Mouse (Mus musculus) frontal cortex, postnatal 25 days (tissue): Measurements from ENCODE around the gene Foxd2.

Source experiments
- DNase-seq, 2 experiments: peaks; one replicate each; pipeline ENCODE4 v3.0.0; 2022; ENCODE audit warnings: low spot score in 2 of 2

Foxd2 gene

DNA sequence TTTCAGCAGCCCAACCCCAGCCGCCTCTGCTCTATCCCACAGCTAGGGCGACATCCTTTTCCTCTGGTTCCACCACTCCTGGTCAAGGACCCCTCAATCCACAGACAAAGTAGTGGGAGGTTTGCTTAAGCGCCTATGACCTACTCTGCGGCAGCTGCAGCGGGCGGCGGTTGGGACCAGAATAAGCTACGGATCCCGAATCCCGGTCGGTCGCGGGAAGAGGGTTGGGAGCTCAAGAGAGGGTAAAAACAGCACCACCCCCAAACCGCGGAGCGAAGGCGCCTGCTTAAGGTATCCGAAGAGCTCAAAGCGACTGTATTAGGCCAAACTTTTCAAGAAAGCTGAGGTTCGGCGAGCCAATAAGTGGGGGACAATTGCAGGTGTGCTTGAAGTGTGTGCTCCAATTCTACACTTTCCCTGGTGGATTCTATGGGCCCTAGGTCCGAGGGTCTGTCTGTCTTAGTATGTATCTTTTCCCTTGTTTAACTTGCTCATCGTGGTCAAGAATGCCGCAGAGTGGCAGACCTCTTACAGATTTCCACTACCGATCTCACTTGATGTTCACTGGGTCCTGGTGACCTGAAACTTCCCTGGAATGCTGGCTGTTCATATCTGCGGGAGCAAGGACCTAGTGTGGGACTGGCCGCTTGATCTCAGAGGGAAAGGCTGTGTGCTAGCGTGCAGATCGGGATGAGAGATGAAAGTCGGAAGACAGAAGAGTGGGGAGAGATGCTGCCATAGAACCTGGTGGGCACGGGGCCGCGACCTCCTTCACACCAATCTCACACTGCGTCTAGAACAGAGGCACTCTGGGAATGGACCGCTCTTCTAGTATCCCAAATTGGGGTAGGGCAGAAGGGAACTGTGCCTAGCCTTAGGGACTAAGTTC is 4.3 kb upstream of the Foxd2 start:
- DNase-seq, result no peak

DNA sequence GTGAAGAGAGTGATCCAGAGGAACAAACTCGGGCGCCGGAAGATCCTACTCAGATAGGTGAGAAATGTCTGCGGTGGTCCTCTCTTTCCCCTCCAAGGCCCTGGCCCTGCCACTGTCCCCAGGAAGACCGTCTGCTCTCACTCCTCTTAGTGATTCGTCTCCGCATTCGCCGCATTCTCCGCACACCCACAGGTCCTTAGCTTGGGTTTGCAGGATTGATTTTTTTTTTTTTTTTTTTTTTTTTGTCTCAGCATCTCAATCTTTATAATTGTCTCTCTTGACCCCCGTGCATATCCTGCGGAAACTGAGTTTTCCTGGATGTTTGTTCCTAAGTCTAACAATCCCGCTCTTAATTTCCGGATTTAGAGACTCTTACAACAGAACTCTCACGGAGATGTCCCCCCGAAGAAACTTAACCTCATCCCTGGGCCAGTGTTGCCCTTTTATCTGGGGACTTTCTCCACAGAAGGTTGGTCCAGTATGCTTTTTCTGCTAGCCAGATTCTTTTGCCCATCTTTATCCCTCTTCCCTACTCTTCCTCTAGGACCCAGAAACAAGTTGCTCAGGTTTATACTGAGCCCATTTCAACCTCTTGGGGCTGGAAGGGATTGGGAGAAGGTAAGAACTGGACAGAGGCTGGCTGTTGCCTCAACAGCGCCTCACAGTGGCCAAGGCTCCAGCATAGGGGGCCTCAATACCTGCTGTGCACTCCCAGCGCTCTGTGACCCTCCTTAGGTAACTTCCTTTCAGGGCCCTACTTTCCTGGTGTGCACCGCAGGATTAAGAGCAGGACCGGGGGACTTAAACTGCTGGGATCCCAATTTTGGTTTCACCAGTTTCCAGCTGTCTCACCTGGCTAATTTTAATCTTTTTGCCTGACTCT is 1.2 kb upstream of the Foxd2 start:
- no peak for DNase-seq

DNA sequence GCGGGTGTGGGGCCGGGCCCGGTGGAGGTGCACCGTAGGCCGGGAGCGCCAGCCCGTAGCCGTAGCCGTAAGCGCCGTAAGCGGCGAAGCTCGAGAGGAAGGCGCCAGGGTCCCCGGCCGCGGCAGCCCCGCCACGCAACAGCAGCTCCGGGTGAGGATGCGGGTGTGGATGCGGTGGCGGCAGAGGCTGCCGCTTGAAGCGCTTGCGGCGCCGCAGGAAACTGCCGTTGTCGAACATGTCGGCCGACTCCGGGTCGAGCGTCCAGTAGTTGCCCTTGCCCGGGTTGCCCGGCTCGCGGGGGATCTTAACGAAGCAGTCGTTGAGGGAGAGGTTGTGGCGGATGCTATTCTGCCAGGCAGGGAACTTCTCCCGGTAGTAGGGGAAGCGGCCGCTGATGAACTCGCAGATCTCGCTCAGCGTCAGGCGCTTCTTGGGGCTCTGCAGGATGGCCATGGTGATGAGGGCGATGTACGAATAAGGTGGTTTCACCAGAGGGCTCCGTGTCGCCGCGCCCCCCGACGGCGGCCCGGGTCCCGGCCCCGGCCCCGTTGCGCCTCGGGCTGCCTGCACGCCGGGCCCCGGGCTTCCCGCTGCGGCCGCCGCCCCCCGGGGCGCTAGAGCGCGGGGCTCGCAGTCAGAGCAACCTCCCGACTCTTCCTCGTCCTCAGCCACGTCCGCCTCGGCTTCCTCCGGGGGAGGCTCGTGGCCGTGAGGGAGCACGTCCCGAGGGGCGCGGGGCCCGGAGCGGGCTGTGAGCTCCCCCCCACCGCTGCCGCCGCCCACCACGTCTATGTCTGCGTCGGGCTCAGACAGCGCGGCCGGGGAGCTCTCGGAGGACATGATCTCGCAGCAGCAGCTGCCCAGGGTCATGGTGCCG is 483 bp downstream of the Foxd2 start:
- no peak for DNase-seq

DNA sequence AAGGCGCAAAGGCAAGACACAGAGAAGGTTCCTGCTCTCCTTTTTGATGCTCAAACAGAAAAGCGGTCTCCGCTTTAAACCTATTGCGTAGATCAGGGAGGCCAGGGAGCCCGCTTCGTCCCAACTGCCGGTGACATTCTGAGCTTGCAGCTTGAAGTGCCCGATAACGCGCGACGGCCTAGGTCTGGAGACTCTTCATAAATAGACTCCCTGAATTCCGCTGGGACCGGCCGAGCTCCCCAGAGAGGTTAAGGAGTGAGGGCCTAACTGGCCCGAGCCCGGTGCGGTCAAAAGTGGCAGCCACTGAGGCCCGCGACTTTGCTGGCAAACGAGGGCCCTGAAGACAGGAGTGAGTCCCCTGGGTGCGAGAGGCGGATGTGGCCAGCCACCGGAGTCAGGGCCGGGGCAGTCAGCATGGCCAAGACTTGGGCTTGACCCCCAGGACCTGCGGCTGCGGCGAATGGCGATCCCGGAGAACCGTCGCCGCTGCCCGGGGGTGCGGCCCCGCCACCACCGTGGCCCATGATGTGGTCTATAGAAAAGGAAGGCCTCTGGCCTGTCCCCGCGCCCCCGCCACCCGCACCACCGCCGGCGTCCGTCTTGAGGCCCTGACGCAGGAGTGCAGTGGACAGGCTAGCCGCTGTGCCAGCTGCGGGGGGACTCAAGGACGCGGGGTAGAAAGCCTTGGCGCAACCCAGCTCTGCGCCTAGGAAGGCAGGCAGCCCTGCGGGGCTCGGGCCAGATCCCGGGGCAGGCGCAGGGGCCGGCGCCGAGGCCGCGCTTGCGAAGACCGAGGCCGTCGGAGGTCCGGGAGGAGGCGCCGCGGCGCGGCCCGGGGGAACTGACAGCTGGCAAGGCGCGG is 1.4 kb downstream of the Foxd2 start:
- DNase-seq, result no peak

DNA sequence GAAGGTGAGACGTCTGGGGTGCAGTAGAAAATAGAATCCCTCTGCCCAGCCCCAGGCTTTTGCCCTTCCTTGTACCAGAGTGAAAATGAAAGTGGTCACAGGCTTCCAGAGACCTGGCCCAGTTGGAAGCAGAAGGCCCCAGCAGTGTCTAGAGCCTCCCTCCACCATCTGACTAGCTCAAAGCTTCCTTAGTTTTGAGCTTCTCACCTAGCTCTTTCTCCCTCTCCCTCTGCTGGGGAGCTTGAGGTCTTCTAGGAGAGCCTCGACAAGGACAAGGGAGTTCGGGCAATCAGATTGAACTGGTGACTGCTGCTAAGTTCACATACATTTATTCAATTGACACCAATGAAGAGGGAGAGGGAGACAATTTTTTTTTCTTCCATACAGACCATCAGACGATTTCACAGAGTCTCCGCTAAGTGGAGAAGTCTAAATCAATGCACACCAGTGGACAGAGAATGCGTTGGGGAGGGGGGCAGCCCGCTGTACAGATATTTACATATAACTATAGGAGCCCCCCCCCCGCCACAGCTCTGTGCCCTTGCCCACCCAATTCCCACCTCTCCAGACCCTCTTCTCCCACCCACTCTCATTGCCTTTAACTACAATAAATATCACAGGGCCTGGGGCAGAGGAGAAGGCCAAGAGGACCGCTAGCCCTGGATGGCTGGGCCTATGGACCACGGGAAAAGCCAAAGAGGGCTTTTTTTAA is 2.5 kb downstream of the Foxd2 start:
- no peak for DNase-seq

DNA sequence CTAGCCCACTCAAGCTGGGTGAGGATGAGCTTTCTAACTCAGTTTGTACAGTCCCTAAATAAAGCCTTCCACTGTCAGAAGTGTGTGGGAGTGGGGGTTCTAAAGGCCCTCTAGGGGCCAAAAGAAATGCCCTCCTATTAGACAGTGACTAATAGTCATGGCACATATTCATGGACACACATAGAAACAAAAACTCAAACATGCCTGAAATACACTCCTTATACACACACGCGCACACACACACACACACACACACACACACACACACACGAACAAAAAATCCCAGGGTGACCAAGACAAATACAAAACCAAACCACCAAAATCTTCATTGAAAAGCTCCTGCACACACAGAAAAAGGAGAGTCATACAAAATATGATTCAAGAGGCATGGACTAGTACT is 3.2 kb downstream of the Foxd2 start:
- DNase-seq, result no peak

DNA sequence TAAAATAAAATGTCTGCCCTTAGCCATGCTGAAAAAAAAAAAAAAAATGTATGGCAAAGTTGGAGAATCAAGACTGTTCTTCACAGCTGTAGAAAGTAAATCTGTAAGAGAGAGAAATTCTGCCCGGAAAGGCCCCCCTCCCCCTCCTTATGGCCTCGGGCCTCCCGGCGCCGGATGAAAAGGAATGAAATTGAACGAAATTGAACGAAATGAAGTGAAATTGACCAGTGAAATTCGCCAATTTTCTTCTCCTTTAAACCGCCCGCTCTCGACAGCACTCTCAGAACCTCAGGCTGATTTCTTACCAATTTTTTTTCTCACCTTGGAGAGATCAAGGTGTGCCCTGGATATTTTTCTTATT is 5.3 kb downstream of the Foxd2 start:
- no peak for DNase-seq

DNA sequence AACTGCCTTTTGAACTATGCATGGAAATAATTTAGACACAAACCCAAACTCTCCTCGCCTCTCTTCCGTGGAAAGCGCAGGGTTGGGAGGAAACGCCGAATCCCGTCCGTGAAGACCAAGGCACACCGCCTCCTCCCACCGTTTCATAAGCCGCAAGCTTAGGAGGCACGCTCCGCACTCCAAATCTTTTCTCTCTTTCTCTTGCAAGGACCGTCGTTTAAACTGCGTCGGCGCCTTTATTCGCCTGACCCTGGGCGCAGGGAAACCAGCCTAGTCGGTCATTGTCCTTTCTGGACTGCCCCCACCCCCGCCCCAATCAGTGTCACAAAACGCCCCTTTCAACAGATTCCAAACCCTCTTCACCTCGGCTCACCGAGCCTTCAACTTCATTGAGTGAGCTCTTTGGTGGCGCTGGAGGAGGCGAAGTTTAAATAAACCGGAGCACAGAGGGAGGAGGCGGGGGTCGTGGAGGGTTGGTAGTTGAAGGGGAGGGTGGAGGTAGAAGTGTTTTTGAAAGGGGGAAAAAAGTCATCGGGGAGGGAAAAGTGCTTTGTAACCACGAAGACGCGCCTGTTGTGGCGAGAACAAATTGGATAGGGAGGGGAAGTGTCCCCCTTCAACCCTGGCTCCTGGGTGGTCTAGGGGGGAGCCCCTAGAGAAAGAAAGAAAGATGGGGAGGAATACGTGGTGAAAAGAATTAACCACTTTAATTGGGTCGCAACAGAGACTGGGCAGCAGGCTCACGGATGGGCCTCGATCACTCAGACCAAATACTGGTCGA is 5.8 kb downstream of the Foxd2 start:
- DNase-seq, result no peak

DNA sequence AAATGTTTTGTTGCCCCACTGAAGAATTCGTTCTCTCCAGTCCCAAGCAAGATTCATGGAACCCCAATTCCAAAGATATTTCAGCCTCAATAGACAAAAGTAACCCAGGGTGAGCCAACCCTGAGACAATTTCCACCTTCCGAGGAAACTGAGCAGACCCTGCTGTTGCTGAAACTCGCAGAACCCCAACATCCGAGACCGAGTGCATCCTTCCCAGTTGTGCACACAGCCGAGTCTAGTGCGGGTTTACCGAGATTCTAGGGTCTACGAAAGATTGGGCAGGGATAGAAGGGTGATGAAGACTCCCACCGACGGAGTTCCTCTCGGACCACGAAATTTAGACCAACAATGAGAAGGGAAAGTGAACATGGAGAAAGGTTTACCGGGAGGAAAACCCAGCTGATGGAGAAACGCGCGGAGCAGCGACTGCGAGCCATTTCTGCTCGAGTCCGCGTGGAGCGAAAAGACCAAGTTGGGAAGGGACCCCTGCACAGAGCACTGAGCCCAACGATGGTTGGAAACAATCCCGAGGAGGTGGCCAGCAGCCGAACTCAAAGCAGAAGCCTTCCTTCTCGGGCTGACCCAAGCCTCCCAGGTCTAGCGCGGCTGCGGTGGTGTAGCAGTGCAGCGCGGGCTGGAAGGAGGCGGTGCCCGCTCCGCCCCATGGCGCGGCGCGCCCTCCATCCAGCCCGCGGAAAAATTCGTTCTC is 6.9 kb downstream of the Foxd2 start:
- no peak for DNase-seq

DNA sequence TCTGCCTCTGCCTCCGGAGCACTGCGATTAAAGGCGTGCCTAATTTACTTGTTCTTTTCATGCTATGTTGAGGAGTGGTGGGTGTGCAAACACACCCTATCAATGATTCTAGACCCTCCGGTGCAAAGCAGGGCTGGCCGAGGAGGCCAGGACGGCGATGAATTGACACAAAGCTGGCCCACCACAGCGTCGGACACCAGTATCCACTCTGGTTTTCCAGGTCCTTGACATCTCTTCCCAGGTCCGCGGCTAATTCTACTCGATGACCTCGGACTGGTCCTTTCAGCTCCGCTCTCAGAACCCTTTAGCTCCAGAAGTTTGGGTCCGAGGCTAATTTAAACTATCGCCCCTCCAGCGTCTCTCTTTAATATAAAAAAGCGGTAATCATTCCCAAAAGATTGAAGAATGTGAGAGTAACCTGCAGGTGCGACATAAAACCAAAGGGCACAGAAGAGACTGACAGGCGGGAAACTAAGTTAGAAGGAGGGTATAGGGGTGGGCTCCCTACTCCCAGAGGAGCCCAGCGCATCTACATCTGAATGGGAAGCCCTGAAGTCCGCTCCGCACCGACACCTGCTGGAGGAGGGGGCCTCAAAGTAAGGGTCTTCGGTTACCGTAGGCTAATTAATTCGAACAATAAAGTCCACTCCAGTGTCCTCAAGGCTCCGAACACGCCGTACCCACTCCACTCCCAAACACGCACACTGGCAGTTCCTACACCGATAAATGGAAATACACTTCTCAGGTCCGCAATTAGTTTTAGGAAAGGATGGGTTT is 7.6 kb downstream of the Foxd2 start:
- no peak for DNase-seq

DNA sequence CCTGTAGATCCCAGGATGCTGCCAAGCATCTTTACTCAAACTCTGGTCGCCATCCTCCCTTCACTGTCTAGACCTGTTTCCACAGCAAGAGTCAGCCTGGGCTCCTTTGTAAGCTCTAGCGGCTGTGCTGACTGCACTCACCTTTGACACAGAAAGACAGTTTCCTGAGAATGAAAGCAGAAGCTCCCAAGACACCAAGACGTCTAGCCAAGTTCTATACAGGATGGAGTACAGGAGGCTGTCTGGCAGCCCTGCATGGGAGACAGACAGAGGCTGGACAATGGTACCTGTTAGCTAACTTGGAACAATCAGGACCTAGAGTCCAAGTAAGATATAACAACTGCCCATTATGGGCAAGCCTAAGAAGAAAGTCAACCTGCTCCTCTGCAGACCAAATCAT is 8.8 kb downstream of the Foxd2 start:
- DNase-seq, result no peak

DNA sequence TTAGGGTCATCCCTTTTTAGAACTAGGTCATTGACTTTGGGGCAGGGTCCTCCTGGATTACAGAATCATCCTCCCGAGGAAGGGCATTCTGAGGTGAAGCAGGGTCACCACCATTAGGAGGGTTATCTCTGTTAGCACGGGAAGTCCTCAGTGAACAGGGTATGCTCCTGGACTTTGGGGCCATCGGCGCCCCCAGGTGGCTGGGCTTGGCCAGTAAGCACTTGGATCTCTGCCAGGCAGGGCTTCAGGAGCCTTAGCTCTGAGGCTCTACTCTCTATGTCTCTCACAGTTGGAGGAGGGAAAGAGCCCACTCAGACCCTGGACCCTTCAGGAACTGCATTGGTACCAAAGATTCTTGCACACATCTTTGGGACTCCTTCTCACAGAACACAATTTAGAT is 10.8 kb downstream of the Foxd2 start:
- no peak for DNase-seq

DNA sequence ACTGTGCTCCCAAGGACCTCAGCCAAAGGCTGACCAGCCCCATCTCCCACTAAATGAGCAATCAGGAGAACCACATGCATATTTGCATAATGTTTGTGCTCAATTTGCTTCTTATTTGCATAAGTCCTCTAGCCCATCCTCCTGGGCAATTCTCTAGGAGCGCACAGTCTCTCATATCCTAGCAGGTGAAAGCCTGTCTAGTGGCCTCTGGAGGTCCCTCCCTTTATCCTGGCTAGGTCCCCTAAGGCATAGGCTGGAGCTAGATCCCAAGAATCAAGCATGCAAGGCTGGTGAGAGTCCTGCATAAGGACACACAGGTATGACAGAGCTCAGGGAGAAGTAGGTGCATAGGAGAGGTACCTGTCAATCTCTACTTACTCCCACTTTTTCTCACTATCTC is 26.4 kb downstream of the Foxd2 start:
- no peak for DNase-seq

DNA sequence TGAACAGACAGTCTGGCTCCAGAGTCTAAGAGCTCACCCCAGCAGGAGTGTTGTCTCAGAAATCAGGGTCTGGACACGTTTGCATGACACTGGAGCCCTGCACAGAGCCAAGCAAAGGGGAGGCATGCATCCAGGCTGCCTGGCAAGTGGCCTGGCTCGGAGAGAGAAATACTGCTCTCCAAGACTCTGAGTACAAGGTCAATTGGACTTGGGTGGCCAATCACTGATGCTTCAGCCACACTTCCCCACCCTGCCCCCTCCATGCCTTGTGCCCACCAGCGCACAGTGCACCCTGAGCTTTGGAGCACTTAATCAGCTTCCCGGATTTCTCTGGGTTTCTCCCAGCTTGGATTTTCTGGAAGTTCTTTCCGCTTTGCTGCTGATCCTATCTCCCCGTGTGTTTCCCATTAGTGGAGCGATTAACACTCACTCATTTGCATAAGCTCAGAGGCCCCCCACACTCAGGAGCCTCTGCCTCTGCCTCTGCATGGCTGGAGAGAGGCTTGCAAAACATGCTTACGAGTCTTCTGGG is 32.2 kb downstream of the Foxd2 start:
- DNase-seq, result no peak

DNA sequence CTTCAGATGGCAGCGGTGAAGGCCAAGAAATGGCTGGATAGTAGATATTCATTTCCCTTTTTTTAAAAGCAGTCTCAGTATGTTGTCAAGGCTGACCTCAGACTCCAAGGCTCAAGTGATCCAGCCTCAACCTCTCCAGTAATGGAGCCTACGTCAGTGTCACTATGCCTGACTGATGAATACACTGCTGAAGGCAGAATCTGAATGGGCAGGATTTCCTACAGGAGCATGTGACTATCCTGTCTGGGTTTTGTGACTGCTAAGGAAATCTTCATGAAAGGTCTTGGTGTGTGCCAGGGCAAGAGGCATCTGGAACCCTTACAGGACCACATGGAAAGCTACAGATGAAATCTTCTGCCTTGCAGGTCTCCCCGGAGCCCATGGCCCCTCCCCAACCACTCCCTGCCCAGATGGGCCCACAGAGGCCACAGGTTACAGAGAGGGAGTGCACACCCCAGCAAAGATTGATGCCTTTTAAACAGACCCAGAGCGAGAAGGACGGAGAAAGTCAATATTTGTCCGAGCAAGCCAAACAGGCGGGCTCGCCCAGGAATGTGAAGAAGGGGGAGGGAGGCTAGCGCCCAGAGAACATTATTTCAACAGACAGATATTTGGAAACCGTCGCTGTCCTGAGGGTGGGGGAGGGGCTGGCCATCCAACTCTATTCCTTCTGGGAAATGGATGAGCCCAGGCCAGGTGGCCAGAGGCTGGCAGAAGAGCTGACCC is 38.7 kb downstream of the Foxd2 start:
- no peak for DNase-seq

DNA sequence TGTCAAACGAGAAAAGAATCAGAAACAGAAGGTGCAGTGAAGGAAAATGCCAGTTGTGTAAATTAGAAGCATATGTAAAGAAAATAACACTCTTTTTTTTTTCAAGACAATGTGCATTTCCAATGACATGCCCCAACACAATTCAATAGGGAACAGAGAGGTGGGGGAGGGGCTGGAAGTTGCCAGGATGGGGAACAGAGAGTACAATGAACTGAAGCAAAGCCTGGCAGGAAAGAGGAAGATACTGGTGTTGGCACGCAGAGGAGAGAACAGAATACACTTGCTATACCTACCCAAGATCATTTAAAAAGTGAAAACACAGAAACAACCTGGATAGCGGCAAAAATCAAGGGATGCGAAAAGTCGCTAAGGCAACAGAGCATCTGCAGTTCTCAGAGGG is 45.5 kb downstream of the Foxd2 start:
- no peak for DNase-seq

DNA sequence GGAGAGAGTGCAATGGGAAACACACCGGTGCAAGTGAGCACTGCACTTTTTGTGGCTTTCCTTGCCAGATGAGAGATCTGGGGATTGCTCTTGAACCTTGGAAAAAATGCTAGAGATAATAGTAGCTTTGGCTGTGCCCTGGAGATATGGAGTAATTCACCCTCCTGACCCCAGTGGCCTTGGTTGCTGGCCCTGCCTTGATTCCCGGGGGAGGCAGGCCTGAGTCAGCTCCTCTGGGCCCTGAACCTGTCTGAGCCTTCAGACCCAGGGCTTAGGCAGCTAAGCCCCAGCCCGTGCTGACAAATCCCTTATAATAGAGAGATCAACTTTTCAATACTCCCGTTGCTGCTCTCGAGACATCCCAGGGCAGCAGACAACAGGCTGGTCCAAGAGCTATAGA is 50.2 kb downstream of the Foxd2 start:
- no peak for DNase-seq
